Mouse (Mus musculus): ENCODE results near the gene S100a11. TPM values are rescaled to one million over a fixed set of nuclear protein-coding genes. Genes with fewer than 3 reads are reported as not detected.

Gene S100a11
- 1,952 and 2,093 TPM in 2 replicates for polyA plus RNA-seq (2015; fragmentation: Nextera tagmentation; extraction: Ambion mirVana)

DNA sequence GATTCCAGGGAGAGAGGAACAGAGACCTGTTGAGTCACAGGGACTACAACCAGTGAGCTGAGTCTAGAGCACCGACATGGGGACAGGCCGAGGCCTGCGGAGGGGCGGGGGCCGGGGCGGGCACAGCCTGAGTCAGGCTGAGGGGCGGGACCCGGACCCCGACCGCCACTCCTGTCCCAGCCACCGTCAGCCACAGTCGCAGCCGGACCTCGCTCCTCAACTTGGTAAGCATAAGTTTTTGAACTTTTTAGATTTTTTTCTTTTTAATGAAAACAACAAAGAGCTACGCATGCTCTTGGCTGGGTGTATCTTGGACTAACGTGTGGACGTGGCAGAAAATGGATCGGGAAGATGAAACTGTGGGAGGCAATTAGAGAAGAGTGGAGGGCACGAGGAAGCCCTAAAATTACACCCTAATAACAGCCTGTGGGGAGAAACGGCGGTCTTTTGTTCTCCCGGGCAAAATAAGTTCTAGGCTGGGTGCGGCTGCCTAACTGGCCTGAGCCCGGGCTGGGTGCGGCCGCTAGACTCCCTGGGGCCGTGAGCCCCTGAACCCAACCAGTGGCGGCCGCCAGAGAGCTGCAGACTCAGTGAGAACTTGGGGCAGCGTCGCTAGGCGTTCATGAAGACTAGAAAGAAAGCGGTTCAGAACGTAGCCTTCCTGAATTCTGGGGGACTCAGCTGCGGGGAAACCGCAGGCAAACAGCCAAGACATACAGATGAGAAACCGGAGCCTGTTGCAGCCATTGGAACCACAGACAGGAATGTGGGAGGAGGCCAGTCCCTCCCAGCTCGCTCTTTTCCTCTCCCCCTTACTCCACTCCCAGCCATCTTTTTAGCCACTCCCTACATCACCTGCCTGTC lies at the start of gene S100a11:
TSS of gene S100a11 (plus strand) at position 159 of the 864 bp plus-strand sequence.
- peak; percentile 92 for ATAC-seq (ENCODE audit: low FRiP score, low TSS enrichment)
- peak within 1 kb of the TSS; percentile 72 for H3K4me3 ChIP-seq (ENCODE audit: low read depth, low read length)
- TF ChIP-seq CTCF (IDR thresholded peaks at IDR 0.05; ENCODE audit: low read depth) (peak; percentile 35; the same call in 1 of the 2 replicates), EP300 (optimal IDR thresholded peaks at IDR 0.05) (peak; percentile 71)
- peak; percentile 80 for DNase-seq (ENCODE audit: low spot score)
- under 1% methylated on average over 37 of the region's 38 CpGs for WGBS
- H3K4me1 ChIP-seq (replicated peaks; ENCODE audit: control insufficient read depth, insufficient read depth), result peaks cover 5% of the 10 kb centered on the region
- peak within 1 kb of the TSS; percentile 49 for H3K4me2 ChIP-seq (replicated peaks; ENCODE audit: low read depth)
- H3K9ac ChIP-seq (ENCODE audit: low read length), result peak within 1 kb of the TSS; percentile 79
- no peaks in the 10 kb centered on the region for H3K36me3 ChIP-seq (ENCODE audit: control insufficient read depth, insufficient read depth, low read length)
- no peaks in the 10 kb centered on the region for H3K27me3 ChIP-seq (ENCODE audit: control insufficient read depth, insufficient read depth, low read length)
- H3K9me3 ChIP-seq (ENCODE audit: control insufficient read depth, low read length), result no peaks in the 10 kb centered on the region
- H3K27ac ChIP-seq (replicated peaks), result peak within 1 kb of the TSS; percentile 97

DNA sequence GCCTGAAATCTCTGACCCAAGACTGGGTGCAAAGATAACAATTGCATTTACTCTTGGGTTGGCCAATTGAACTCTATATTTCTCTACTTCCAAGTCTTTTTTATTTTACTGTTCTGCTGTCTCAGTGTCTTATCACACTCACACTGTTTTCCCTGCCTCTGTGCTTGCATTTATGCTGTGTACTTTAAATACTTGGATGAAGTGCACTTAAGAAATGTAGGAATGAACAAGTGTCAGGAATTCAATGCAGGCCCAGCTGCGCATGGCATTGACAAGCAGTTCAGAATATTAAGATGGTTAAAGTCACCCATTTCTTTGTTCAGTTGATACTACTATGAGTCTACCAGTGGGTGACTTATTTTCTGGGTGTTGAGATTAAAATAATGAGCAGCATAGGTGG lies 40.2 kb upstream of the S100a11 start:
- DNase-seq (ENCODE audit: low spot score) (no peak), ATAC-seq (ENCODE audit: low FRiP score, low TSS enrichment) (no peak)
- TF ChIP-seq EP300 (optimal IDR thresholded peaks at IDR 0.05) (no peak), CTCF (IDR thresholded peaks at IDR 0.05; ENCODE audit: low read depth) (no peak)
- H3K9me3 ChIP-seq (ENCODE audit: control insufficient read depth, low read length), result no peaks in the 10 kb centered on the region
- H3K4me2 ChIP-seq (replicated peaks; ENCODE audit: low read depth), result no peak overlapping the region
- no peaks in the 10 kb centered on the region for H3K4me1 ChIP-seq (replicated peaks; ENCODE audit: control insufficient read depth, insufficient read depth)
- no peaks in the 10 kb centered on the region for H3K27me3 ChIP-seq (ENCODE audit: control insufficient read depth, insufficient read depth, low read length)
- H3K27ac ChIP-seq (replicated peaks), result no peak overlapping the region
- no peaks in the 10 kb centered on the region for H3K36me3 ChIP-seq (ENCODE audit: control insufficient read depth, insufficient read depth, low read length)
- 89% methylated on average over 1 of the region's 1 CpGs for WGBS
- no peak overlapping the region for H3K4me3 ChIP-seq (ENCODE audit: low read depth, low read length)
- no peak overlapping the region for H3K9ac ChIP-seq (ENCODE audit: low read length)

DNA sequence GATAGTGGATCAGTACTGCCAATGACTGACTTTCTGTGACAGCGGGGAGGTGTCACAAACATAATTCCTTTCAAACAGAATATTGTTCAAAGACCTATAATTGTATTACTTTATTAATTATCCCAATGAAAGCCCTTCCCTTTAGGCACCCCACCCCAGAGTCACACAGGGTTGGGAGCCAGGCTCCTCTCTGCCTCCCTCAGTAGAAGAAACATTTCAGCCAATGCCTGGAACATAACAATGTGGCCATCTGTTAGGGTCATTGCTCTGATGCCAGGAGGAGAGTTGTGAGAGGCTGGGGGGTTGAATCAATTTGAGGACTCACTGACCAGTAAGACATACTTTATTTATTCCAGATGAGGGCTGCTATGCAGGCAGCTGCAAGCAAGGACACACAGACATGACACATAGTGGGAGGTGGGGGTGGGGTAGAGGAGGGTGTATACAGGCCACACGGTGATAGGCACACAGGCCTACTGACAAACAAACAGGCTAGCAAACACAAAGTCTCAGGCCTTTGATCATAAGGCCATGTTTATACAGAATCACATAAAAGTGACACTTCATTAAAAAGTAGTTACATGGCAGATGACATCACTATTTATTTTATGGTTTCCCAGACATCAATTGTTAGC lies 38.2 kb upstream of the S100a11 start:
- no peak for DNase-seq (ENCODE audit: low spot score)
- Histone ChIP-seq H3K4me2 (replicated peaks; ENCODE audit: low read depth) (no peak overlapping the region), H3K9me3 (ENCODE audit: control insufficient read depth, low read length) (no peaks in the 10 kb centered on the region), H3K27ac (replicated peaks) (no peak overlapping the region), H3K27me3 (ENCODE audit: control insufficient read depth, insufficient read depth, low read length) (no peaks in the 10 kb centered on the region), H3K4me3 (ENCODE audit: low read depth, low read length) (no peak overlapping the region), H3K4me1 (replicated peaks; ENCODE audit: control insufficient read depth, insufficient read depth) (no peaks in the 10 kb centered on the region), H3K36me3 (ENCODE audit: control insufficient read depth, insufficient read depth, low read length) (no peaks in the 10 kb centered on the region), H3K9ac (ENCODE audit: low read length) (no peak overlapping the region)
- TF ChIP-seq CTCF (IDR thresholded peaks at IDR 0.05; ENCODE audit: low read depth), result no peak
- TF ChIP-seq EP300 (optimal IDR thresholded peaks at IDR 0.05), result no peak
- ATAC-seq (ENCODE audit: low FRiP score, low TSS enrichment), result no peak
- WGBS, result 52% methylated on average over 2 of the region's 2 CpGs

DNA sequence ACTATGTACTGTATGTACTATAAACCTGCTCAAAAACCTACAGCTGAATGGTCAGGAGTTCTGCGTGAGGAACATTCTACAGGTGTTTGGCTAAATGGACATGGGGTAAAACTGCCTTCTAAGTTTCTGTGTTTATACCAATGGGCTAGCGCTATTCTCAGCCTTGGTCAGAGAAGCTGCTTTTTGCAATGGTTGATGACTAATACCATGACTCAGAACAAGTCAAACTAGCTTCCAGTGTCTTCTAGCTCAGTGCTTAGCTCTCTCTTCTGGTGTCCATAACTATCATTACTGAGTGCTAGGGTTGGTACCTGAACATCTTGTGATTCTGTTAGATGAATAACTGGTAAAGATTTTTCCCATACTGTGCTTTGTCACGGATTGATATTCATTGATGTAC lies 34.7 kb upstream of the S100a11 start:
- H3K9me3 ChIP-seq (ENCODE audit: control insufficient read depth, low read length), result no peaks in the 10 kb centered on the region
- WGBS, result 83% methylated on average over 3 of the region's 3 CpGs
- DNase-seq (ENCODE audit: low spot score) (no peak), ATAC-seq (ENCODE audit: low FRiP score, low TSS enrichment) (no peak)
- no peak overlapping the region for H3K4me3 ChIP-seq (ENCODE audit: low read depth, low read length)
- H3K27ac ChIP-seq (replicated peaks), result no peak overlapping the region
- TF ChIP-seq EP300 (optimal IDR thresholded peaks at IDR 0.05) (no peak), CTCF (IDR thresholded peaks at IDR 0.05; ENCODE audit: low read depth) (no peak)
- H3K4me2 ChIP-seq (replicated peaks; ENCODE audit: low read depth), result no peak overlapping the region
- no peak overlapping the region for H3K9ac ChIP-seq (ENCODE audit: low read length)
- no peaks in the 10 kb centered on the region for H3K36me3 ChIP-seq (ENCODE audit: control insufficient read depth, insufficient read depth, low read length)
- no peaks in the 10 kb centered on the region for H3K4me1 ChIP-seq (replicated peaks; ENCODE audit: control insufficient read depth, insufficient read depth)
- H3K27me3 ChIP-seq (ENCODE audit: control insufficient read depth, insufficient read depth, low read length), result no peaks in the 10 kb centered on the region

DNA sequence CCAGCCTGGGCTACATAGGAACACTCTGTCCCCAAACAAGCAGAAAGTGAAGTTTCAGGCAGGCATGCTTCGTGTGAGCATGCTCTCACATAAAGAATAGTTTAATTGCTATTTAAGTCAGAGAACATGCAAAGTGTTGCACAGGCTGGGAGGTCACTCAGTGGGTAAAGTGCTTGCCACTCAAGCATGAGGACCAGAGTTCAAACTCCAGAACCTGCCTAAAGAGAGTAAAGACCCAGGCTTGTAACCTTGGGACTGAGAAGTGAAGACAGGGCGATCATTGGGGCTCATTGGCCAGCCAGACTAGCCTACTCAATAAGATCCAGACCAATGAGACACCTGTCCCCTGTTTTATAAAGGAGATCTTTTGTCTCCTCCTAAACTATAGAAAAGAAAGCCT lies 31.7 kb upstream of the S100a11 start:
- Histone ChIP-seq H3K9ac (ENCODE audit: low read length) (no peak overlapping the region), H3K27me3 (ENCODE audit: control insufficient read depth, insufficient read depth, low read length) (no peaks in the 10 kb centered on the region), H3K4me1 (replicated peaks; ENCODE audit: control insufficient read depth, insufficient read depth) (no peaks in the 10 kb centered on the region), H3K9me3 (ENCODE audit: control insufficient read depth, low read length) (no peaks in the 10 kb centered on the region), H3K4me3 (ENCODE audit: low read depth, low read length) (no peak overlapping the region), H3K36me3 (ENCODE audit: control insufficient read depth, insufficient read depth, low read length) (no peaks in the 10 kb centered on the region), H3K27ac (replicated peaks) (no peak overlapping the region), H3K4me2 (replicated peaks; ENCODE audit: low read depth) (no peak overlapping the region)
- TF ChIP-seq CTCF (IDR thresholded peaks at IDR 0.05; ENCODE audit: low read depth), result no peak
- ATAC-seq (ENCODE audit: low FRiP score, low TSS enrichment) (no peak), DNase-seq (ENCODE audit: low spot score) (no peak)
- 83% methylated on average over 2 of the region's 2 CpGs for WGBS

DNA sequence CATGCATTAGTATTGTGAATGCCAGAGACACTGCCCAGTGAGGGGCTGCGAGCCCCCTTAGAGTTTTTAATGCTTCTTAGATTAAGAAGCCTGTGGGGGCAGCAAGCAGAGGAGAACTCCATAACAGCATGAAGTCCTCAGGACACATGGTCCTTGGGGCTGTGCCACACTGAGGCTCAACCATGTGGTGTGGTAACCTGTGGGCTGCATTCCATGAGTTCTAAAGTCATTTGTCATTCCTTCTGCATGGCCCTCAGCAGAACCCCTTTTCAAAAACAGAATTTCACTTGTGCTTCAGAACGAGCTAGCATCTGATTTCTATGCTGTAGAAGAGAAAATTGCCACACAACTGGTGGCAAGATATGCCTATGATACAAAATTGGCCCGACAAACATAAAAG lies 28.1 kb upstream of the S100a11 start:
- no peaks in the 10 kb centered on the region for H3K27me3 ChIP-seq (ENCODE audit: control insufficient read depth, insufficient read depth, low read length)
- no peak overlapping the region for H3K4me3 ChIP-seq (ENCODE audit: low read depth, low read length)
- H3K4me2 ChIP-seq (replicated peaks; ENCODE audit: low read depth), result no peak overlapping the region
- TF ChIP-seq EP300 (optimal IDR thresholded peaks at IDR 0.05) (no peak), CTCF (IDR thresholded peaks at IDR 0.05; ENCODE audit: low read depth) (no peak)
- no peak for DNase-seq (ENCODE audit: low spot score)
- WGBS, result 65% methylated on average over 3 of the region's 3 CpGs
- no peaks in the 10 kb centered on the region for H3K9me3 ChIP-seq (ENCODE audit: control insufficient read depth, low read length)
- H3K27ac ChIP-seq (replicated peaks), result no peak overlapping the region
- no peaks in the 10 kb centered on the region for H3K36me3 ChIP-seq (ENCODE audit: control insufficient read depth, insufficient read depth, low read length)
- H3K9ac ChIP-seq (ENCODE audit: low read length), result no peak overlapping the region
- no peak for ATAC-seq (ENCODE audit: low FRiP score, low TSS enrichment)
- H3K4me1 ChIP-seq (replicated peaks; ENCODE audit: control insufficient read depth, insufficient read depth), result no peaks in the 10 kb centered on the region
